8 mouse cellular contexts compared by ENCODE assay signal in the genomic region with DNA sequence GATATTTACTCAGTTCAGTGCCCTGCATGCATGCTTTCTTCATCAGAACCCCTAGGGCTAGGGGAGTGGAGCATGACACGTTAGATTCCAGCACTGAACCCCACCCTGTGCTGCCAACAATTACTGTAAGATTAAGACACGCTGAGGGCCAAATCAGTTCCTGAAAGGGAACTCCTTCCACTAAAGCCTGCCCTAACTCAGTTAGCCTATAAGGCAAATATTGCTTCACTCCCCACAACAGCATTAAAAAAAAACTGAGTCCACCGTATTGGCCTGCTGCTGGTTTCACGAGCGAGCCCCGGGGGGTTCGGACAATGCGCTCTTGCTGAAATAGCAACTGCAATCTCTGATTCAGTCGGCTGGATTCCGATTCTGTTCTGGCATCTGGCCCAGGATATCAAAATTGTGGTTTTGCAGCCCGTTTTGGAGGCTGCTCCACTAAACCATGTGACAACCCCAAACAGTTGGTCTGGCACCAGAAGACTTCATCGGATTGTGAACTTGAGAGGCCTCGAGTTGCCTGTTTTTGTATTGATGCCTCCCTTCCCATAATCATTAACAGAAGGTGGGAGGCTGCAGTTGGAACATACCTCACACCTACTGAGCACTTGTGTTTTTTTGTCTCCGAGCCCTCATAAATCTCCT. TPM values are rescaled to one million over a fixed set of nuclear protein-coding genes. Genes with fewer than 3 reads are reported as not detected.
DNase-seq lines count a peak whose midpoint lies in the region; ATAC-seq and TF ChIP-seq lines count a peak whose summit lies in the region.

No protein-coding gene starts in this region.

- H3K4me1 ChIP-seq in forebrain, embryonic 15.5 days, result peaks cover 8% of the 10 kb centered on the region
- H3K4me1 ChIP-seq in forebrain, embryonic 12.5 days, result no peaks in the 10 kb centered on the region
- peaks cover 7% of the 10 kb centered on the region; the same call in 1 of the 2 replicates for H3K4me1 ChIP-seq in kidney, embryonic 14.5 days (ENCODE audit: control insufficient read depth, insufficient read depth, low read length)
- H3K4me1 ChIP-seq in limb, embryonic 15.5 days, result peaks cover 23% of the 10 kb centered on the region
- H3K4me1 ChIP-seq in thymus, adult 2 months (replicated peaks; ENCODE audit: control insufficient read depth, insufficient read depth, low read length), result no peaks in the 10 kb centered on the region

- H3K4me2 ChIP-seq in forebrain, embryonic 15.5 days (replicated peaks), result peak overlapping the region; percentile 23
- H3K4me2 ChIP-seq in forebrain, embryonic 12.5 days, result no peak overlapping the region
- H3K4me2 ChIP-seq in kidney, embryonic 14.5 days (replicated peaks; ENCODE audit: low read depth, low read length), result no peak overlapping the region; the same call in 1 of the 2 replicates
- peak overlapping the region; percentile 37 for H3K4me2 ChIP-seq in limb, embryonic 15.5 days

- H3K36me3 ChIP-seq in forebrain, embryonic 15.5 days, result no peaks in the 10 kb centered on the region
- no peaks in the 10 kb centered on the region for H3K36me3 ChIP-seq in forebrain, embryonic 12.5 days (replicated peaks)
- no peaks in the 10 kb centered on the region for H3K36me3 ChIP-seq in kidney, embryonic 14.5 days (ENCODE audit: control insufficient read depth, insufficient read depth, low read length)
- no peaks in the 10 kb centered on the region for H3K36me3 ChIP-seq in limb, embryonic 15.5 days
- no peaks in the 10 kb centered on the region for H3K36me3 ChIP-seq in thymus, adult 2 months (ENCODE audit: control insufficient read depth, insufficient read depth, low read length)

- H3K27me3 ChIP-seq in forebrain, embryonic 15.5 days, result no peaks in the 10 kb centered on the region
- H3K27me3 ChIP-seq in forebrain, embryonic 12.5 days, result no peaks in the 10 kb centered on the region
- H3K27me3 ChIP-seq in kidney, embryonic 14.5 days (ENCODE audit: control insufficient read depth, insufficient read depth, low read length), result no peaks in the 10 kb centered on the region
- H3K27me3 ChIP-seq in limb, embryonic 15.5 days, result no peaks in the 10 kb centered on the region
- H3K27me3 ChIP-seq in thymus, adult 2 months (ENCODE audit: control insufficient read depth, insufficient read depth, low read length), result no peaks in the 10 kb centered on the region

- H3K4me3 ChIP-seq in forebrain, embryonic 15.5 days, result no peak overlapping the region
- H3K4me3 ChIP-seq in forebrain, embryonic 12.5 days (replicated peaks), result no peak overlapping the region
- H3K4me3 ChIP-seq in gastrocnemius, adult 2 months, result peak overlapping the region; percentile 32
- peak overlapping the region; percentile 6; the same call in 1 of the 2 replicates for H3K4me3 ChIP-seq in kidney, embryonic 14.5 days (ENCODE audit: low read length)
- H3K4me3 ChIP-seq in limb, embryonic 15.5 days, result no peak overlapping the region
- H3K4me3 ChIP-seq in thymus, adult 2 months (ENCODE audit: control insufficient read depth, insufficient read depth, low read length), result no peak overlapping the region

- WGBS in forebrain, embryonic 15.5 days, result 55% methylated on average over 14 of the region's 14 CpGs
- 71% methylated on average over 14 of the region's 14 CpGs for WGBS in forebrain, embryonic 12.5 days
- WGBS in kidney, embryonic 14.5 days, result 31% methylated on average over 14 of the region's 14 CpGs
- 7% methylated on average over 14 of the region's 14 CpGs for WGBS in limb, embryonic 15.5 days
- WGBS in thymus, adult 2 months, result 24% methylated on average over 14 of the region's 14 CpGs

- no peak for TF ChIP-seq CTCF in gastrocnemius, adult 2 months (IDR thresholded peaks at IDR 0.05)
- TF ChIP-seq CTCF in thymus, adult 2 months (IDR thresholded peaks at IDR 0.05; ENCODE audit: borderline replicate concordance, control insufficient read depth, extremely low read depth, insufficient read depth, low read length, poor library complexity), result no peak

- intact Hi-C loops in gastrocnemius, adult 2 months (cut with DNase I), result no loop called here

- no peak overlapping the region for H3K9ac ChIP-seq in forebrain, embryonic 15.5 days (replicated peaks)
- H3K9ac ChIP-seq in forebrain, embryonic 12.5 days, result no peak overlapping the region
- no peak overlapping the region for H3K9ac ChIP-seq in kidney, embryonic 14.5 days (ENCODE audit: low read depth, low read length)
- no peak overlapping the region for H3K9ac ChIP-seq in limb, embryonic 15.5 days

- DNase-seq in adrenal gland, postnatal 10 days, result peak; percentile 79
- peak; percentile 53 for DNase-seq in gastrocnemius, adult 2 months
- DNase-seq in right cerebral cortex, adult 2 months (ENCODE audit: low spot score in 2 of 2), result peak; percentile 32 to 37
- DNase-seq in thymus, adult 2 months, result no peak

- H3K9me3 ChIP-seq in forebrain, embryonic 15.5 days, result no peaks in the 10 kb centered on the region
- no peaks in the 10 kb centered on the region for H3K9me3 ChIP-seq in forebrain, embryonic 12.5 days
- H3K9me3 ChIP-seq in kidney, embryonic 14.5 days (ENCODE audit: control insufficient read depth, low read length), result no peaks in the 10 kb centered on the region
- H3K9me3 ChIP-seq in limb, embryonic 15.5 days, result no peaks in the 10 kb centered on the region

- ATAC-seq in forebrain, embryonic 15.5 days (replicated peaks), result 0 out of 2 replicates have a peak, but pooled peaks have one; percentile 16
- ATAC-seq in forebrain, embryonic 12.5 days (ENCODE audit: low FRiP score), result no peak
- peak; percentile 83 for ATAC-seq in kidney, embryonic 14.5 days (ENCODE audit: low FRiP score, low TSS enrichment)
- ATAC-seq in limb, embryonic 15.5 days (ENCODE audit: insufficient number of reproducible peaks, low FRiP score, low TSS enrichment, low read depth), result peak; percentile 79

- no peak for TF ChIP-seq POLR2A in thymus, adult 2 months (IDR thresholded peaks at IDR 0.05; ENCODE audit: control insufficient read depth, extremely low read depth, insufficient read depth, low read length, poor library complexity)

- no peak overlapping the region for H3K27ac ChIP-seq in forebrain, embryonic 15.5 days (replicated peaks)
- H3K27ac ChIP-seq in forebrain, embryonic 12.5 days, result no peak overlapping the region
- peak overlapping the region; percentile 6; the same call in 1 of the 2 replicates for H3K27ac ChIP-seq in gastrocnemius, adult 2 months
- H3K27ac ChIP-seq in kidney, embryonic 14.5 days (ENCODE audit: low read depth, low read length), result no peak overlapping the region
- H3K27ac ChIP-seq in limb, embryonic 15.5 days, result peak overlapping the region; percentile 33; the same call in 1 of the 2 replicates
- H3K27ac ChIP-seq in thymus, adult 2 months (ENCODE audit: control insufficient read depth, insufficient read depth, low read length), result no peak overlapping the region

RNA-seq across cellular contexts. Expression of a gene that starts 7.7 kb away (rescaled TPM):
- polyA plus RNA-seq in forebrain, embryonic 15.5 days (2015; fragmentation: Nextera tagmentation; extraction: Ambion mirVana), result 0.36 and 0.42 TPM in 2 replicates
- 0.17 and 0.69 TPM in 2 replicates for polyA plus RNA-seq in forebrain, embryonic 12.5 days (2016; fragmentation: Nextera tagmentation; extraction: Ambion mirVana)
- total RNA-seq in adrenal gland, postnatal 10 days (2021), result 1 to 10 TPM in 1 of 2 experiments, under 1 TPM in 1; 0.69 to 2.5 TPM
- total RNA-seq in gastrocnemius, adult 2 months (2021), result 1 to 10 TPM; 1.4 to 7.8 TPM
- 1.0 and 1.2 TPM in 2 replicates for polyA plus RNA-seq in kidney, embryonic 14.5 days (2014; fragmentation: Nextera tagmentation; extraction: Ambion mirVana)
- 6.9 and 7.7 TPM in 2 replicates for polyA plus RNA-seq in limb, embryonic 15.5 days (2015; fragmentation: Nextera tagmentation; extraction: Ambion mirVana)
- polyA plus RNA-seq in thymus, adult 2 months (2012; rRNA removed), result 0.12 and 0.18 TPM in 2 replicates

Comparison
In these comparisons a context has a peak if more than half of its experiments do, and no peak if none do; other contexts are left out.
1. H3K4me2 ChIP-seq: peak in forebrain, embryonic 15.5 days (single experiment) and limb, embryonic 15.5 days (single experiment); none in forebrain, embryonic 12.5 days (single experiment) and kidney, embryonic 14.5 days (single experiment).
2. H3K27ac ChIP-seq: peak in gastrocnemius, adult 2 months (single experiment) and limb, embryonic 15.5 days (single experiment); none in forebrain, embryonic 15.5 days (single experiment), forebrain, embryonic 12.5 days (single experiment), kidney, embryonic 14.5 days (single experiment) and thymus, adult 2 months (single experiment).
3. H3K4me3 ChIP-seq: peak in gastrocnemius, adult 2 months (single experiment) and kidney, embryonic 14.5 days (single experiment); none in forebrain, embryonic 15.5 days (single experiment), forebrain, embryonic 12.5 days (single experiment), limb, embryonic 15.5 days (single experiment) and thymus, adult 2 months (single experiment).